Mouse (Mus musculus) hindbrain, embryonic 16.5 days (tissue): ENCODE measurements around the gene Mtrex. TPM values are rescaled to one million over a fixed set of nuclear protein-coding genes. Genes with fewer than 3 reads are reported as not detected.

ENCODE experiments used
- ATAC-seq: fragments of 200-750 bp; cut with Nextera tagmentation; 2 replicates; pipeline ENCODE4 v1.8.0; 2017; ENCODE audit warnings: moderate TSS enrichment, moderate library complexity
- H3K27ac ChIP-seq: fragments of 300-500 bp; sonication (generic); 2 replicates; pipeline ENCODE4 v1.5.1; 2014; ENCODE audit warnings: low read depth, mild to moderate bottlenecking, control low read depth, low read length, moderate library complexity
- H3K27me3 ChIP-seq: fragments of 300-500 bp; sonication (generic); replicated peaks from 2 replicates; pipeline ENCODE4 v1.6.1; 2014; ENCODE audit warnings: low read length; ENCODE audit not compliant: control insufficient read depth, insufficient read depth
- H3K36me3 ChIP-seq: fragments of 300-500 bp; sonication (generic); 2 replicates; pipeline ENCODE4 v1.6.1; 2014; ENCODE audit warnings: mild to moderate bottlenecking, low read length, moderate library complexity, mixed read lengths; ENCODE audit not compliant: control insufficient read depth, insufficient read depth
- H3K4me1 ChIP-seq: fragments of 300-500 bp; sonication (generic); 2 replicates; pipeline ENCODE4 v1.6.1; 2014; ENCODE audit warnings: low read depth, low read length; ENCODE audit not compliant: control insufficient read depth, insufficient read depth
- H3K4me2 ChIP-seq: fragments of 300-500 bp; sonication (generic); 2 replicates; pipeline ENCODE4 v1.6.1; 2014; ENCODE audit warnings: mild to moderate bottlenecking, low read length, control low read depth, moderate library complexity
- H3K4me3 ChIP-seq: fragments of 300-500 bp; sonication (generic); 2 replicates; pipeline ENCODE4 v1.5.1; 2014; ENCODE audit warnings: mild to moderate bottlenecking, low read length, control low read depth, moderate library complexity
- H3K9ac ChIP-seq: fragments of 300-500 bp; sonication (generic); 2 replicates; pipeline ENCODE4 v1.6.1; 2014; ENCODE audit warnings: low read depth, mild to moderate bottlenecking, control low read depth, low read length, moderate library complexity
- H3K9me3 ChIP-seq: fragments of 300-500 bp; sonication (generic); 2 replicates; pipeline ENCODE4 v1.6.1; 2014; ENCODE audit warnings: mild to moderate bottlenecking, low read length, moderate library complexity; ENCODE audit not compliant: control insufficient read depth
- WGBS: fragments of 180-500 bp; shearing (Covaris S2); extraction: QIAGEN DNeasy Blood & Tissue Kit; methylation state at CpG from one replicate; pipeline ENCODE4 v1.1.7; 2014; 5-methylcytosine and 5-hydroxymethylcytosine counted together
- polyA plus RNA-seq: library from polyadenylated mRNA; unstranded; fragments of >200 nt; fragmentation: Nextera tagmentation; extraction: Ambion mirVana; gene quantifications from 2 replicates; pipeline ENCODE4 v1.2.1, GENCODE M21; 2015

The Mtrex gene
- polyA plus RNA-seq, 1 experiment from 2014 or later: 49.0 TPM

DNA sequence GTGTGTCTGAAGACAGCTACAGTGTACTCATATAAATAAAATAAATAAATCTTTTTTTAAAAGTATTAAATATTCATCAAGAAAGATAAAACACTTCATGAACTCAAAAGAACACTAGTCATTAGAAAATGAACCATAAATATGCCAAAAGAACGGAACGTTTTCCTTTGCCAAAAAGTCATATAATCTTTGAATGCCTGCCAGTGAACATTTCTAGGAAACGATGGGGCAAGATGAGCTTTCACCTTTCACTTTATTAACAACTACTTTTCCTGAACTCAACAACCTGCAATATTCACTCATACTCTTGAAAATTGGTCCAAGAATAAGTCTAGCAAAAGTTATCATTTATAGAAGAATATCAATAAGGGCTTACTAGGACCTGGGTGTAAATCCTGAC is 25.0 kb downstream of the Mtrex start:
- no peaks in the 10 kb centered on the region for H3K27me3 ChIP-seq

DNA sequence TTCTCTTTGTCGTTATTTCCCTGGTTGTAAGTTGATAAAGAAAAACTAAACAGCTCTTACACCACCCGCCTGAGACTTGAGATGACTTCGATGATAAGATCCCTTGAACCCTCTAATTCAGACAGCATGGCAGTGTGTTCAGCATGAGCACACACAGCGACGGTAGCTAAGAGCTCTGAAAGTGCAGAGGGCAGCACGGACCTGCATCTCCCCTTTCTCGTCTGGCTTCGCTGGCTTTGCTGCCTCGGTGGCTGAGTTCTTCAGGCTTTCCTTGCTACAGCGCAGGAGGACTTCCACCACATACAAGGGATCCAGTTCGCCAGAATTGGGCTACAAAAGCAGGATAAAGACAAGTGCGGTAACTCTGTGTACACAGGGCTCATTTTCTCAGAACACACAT is 40.0 kb downstream of the Mtrex start:
- no peak for ATAC-seq
- H3K4me3 ChIP-seq: no peak overlapping the region
- no peaks in the 10 kb centered on the region for H3K27me3 ChIP-seq
- peaks cover 37% of the 10 kb centered on the region for H3K36me3 ChIP-seq
- H3K4me1 ChIP-seq: no peaks in the 10 kb centered on the region
- no peak overlapping the region for H3K4me2 ChIP-seq
- no peak overlapping the region for H3K27ac ChIP-seq
- H3K9me3 ChIP-seq: no peaks in the 10 kb centered on the region
- WGBS: 95% methylated on average over 12 of the region's 12 CpGs
- no peak overlapping the region for H3K9ac ChIP-seq

More for the DNA sequence above, 25.0 kb downstream of the Mtrex start:
- ATAC-seq: no peak
- Histone ChIP-seq H3K27ac (no peak overlapping the region), H3K9me3 (no peaks in the 10 kb centered on the region), H3K4me3 (no peak overlapping the region), H3K36me3 (peaks cover 29% of the 10 kb centered on the region), H3K4me1 (no peaks in the 10 kb centered on the region), H3K9ac (no peak overlapping the region), H3K4me2 (no peak overlapping the region)
- 93% methylated on average over 3 of the region's 3 CpGs for WGBS

DNA sequence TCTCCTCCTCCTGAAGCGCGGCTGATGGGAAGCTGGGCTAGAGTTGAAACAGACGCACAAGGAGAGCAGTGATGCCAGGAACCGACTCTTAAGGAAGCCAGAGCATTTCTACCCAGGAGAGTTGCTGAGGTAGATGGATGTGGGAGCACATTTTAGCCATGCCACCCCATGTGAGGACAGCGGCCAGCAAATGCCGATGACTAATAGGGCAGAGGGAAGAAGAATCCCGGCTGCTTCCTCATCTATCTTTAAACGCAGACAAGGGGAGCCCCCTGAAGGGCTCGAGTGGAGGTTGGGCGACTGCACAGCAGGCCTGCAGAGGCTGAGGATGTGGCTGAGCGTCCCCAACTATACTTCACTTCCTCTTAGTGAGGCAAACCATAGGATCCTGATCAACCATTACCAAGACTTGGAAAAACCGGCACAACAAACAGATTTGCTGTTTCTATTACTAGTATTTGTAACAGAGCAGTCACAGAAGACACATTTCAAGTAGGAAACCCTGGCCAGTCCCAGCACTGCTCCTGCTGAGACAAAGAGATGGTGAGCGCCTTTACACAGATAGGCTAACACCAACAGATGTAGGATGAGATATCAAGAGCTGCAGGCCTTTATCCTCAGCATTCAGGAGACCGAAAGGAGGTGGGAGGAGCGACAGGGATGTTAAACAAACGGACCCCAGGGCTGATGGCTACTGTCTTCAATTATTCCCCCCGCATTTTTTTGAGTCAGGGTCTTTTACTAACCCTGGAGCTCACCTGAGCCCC is 55.5 kb downstream of the Mtrex start:
- no peaks in the 10 kb centered on the region for H3K4me1 ChIP-seq
- H3K27ac ChIP-seq: no peak overlapping the region
- no peak overlapping the region for H3K4me2 ChIP-seq
- WGBS: 88% methylated on average over 17 of the region's 17 CpGs
- no peaks in the 10 kb centered on the region for H3K9me3 ChIP-seq
- H3K9ac ChIP-seq: no peak overlapping the region
- H3K36me3 ChIP-seq: peaks cover 43% of the 10 kb centered on the region
- no peak for ATAC-seq
- H3K27me3 ChIP-seq: no peaks in the 10 kb centered on the region
- no peak overlapping the region for H3K4me3 ChIP-seq

DNA sequence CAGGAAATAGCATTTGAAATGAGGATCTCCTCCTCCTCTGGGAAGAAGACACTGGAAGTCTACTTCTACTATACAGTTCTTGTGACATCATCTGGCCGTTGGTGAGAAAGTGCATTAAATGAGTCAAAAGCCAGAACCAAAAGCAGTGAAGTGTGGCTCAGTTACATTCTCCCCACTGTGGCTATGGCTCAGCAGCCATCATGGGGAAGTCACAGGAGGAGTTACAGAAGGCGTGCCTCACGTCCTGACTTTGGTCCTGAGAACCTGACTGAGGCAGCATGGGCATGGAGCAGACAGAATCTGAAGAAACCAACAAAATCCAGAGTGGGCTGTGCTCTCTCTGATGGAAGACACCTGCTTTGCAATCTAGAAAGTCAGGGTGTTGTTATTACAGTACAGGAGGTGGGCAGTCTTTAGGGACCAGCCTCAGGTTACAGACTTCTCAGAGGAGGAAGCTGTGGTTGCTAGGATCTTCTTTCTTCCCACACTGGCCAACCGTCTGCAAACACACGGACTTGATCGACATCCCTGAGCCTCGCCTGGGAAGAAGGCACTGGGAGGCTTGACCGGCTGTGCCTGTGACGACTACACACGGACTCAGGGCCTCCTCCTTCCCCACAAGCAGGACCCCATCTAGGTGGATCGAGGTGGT is 57.0 kb downstream of the Mtrex start:
- no peaks in the 10 kb centered on the region for H3K27me3 ChIP-seq
- WGBS: 89% methylated on average over 11 of the region's 11 CpGs
- no peak overlapping the region for H3K9ac ChIP-seq
- H3K9me3 ChIP-seq: no peaks in the 10 kb centered on the region
- no peak overlapping the region for H3K27ac ChIP-seq
- H3K36me3 ChIP-seq: peaks cover 45% of the 10 kb centered on the region
- H3K4me2 ChIP-seq: no peak overlapping the region
- H3K4me3 ChIP-seq: no peak overlapping the region
- ATAC-seq: no peak
- H3K4me1 ChIP-seq: no peaks in the 10 kb centered on the region

DNA sequence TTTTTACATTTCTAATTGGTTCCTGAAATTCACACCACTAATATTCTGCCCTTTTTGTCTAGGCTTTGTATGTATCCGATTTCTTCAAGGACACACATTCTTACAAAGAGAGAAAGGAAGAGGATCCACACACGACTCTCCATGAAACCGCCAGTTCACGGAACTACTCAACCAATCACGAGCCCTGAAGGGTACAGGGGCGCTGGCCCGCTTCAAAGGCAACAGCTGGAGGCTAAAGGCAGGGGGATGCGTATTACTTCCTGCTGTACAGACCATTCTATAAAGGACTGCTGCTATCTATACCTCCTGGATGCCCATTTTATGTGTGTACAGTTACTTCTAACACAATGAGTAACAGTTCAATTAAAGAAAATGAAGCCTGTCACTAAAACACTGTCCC is 59.8 kb downstream of the Mtrex start:
- H3K4me3 ChIP-seq: no peak overlapping the region
- no peak overlapping the region for H3K4me2 ChIP-seq
- 92% methylated on average over 8 of the region's 8 CpGs for WGBS
- no peaks in the 10 kb centered on the region for H3K27me3 ChIP-seq
- H3K9ac ChIP-seq: no peak overlapping the region
- no peak overlapping the region for H3K27ac ChIP-seq
- H3K4me1 ChIP-seq: no peaks in the 10 kb centered on the region
- ATAC-seq: no peak
- peaks cover 38% of the 10 kb centered on the region for H3K36me3 ChIP-seq
- no peaks in the 10 kb centered on the region for H3K9me3 ChIP-seq

DNA sequence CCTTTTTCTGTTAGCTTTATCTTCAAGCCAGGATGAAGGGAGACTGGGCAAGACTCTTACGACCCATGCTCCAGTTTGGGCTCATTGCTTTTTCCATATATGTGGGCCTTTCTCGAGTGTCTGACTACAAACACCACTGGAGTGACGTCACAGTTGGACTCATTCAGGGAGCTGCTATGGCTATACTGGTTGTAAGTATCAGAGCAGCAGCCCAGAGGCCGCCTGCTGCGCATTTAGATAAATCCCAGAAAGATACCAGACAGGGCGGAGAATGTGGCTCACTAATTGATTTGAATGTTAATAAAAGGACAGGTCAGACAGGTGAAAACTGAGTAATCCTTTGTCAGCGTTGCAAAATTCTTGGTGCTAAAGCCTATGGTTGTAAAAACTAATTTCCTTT is 60.4 kb downstream of the Mtrex start:
- Histone ChIP-seq H3K4me2 (no peak overlapping the region), H3K27me3 (no peaks in the 10 kb centered on the region), H3K4me3 (no peak overlapping the region), H3K9me3 (no peaks in the 10 kb centered on the region), H3K4me1 (no peaks in the 10 kb centered on the region), H3K27ac (no peak overlapping the region), H3K36me3 (peaks cover 34% of the 10 kb centered on the region), H3K9ac (no peak overlapping the region)
- ATAC-seq: no peak
- WGBS: 91% methylated on average over 7 of the region's 7 CpGs

DNA sequence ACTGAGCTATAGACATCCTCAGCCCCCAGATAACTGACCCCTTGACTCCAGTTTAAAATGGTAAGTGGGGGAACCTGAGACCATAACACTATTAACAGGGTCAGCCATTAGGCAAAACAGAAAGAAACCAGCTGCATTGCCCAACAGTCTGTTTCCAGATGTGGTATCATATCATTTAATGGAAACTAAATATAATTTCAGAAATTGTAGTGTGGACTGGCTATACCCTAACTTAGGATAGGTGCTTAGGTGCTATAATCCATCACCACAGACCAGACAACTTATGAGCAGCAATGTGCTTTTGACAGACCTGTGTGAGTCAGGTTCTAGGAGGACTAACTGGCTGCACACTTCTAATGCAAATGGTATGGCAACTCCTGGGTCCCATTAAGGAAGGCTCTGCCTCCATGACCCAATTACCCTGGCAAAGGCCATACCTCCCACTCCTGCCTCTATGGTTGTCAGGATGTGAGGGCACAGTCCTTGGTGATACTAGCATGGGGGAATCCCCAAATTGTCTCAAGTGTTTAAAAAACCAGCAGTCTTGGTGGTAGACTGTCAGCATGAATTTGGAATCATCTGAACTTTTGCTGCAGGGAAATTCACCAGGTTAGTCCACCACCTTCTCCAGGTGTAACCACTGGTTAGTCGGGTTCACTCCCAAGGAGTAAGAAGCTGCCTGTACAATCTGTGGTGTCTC is 64.1 kb downstream of the Mtrex start:
- H3K36me3 ChIP-seq: peaks cover 23% of the 10 kb centered on the region

DNA sequence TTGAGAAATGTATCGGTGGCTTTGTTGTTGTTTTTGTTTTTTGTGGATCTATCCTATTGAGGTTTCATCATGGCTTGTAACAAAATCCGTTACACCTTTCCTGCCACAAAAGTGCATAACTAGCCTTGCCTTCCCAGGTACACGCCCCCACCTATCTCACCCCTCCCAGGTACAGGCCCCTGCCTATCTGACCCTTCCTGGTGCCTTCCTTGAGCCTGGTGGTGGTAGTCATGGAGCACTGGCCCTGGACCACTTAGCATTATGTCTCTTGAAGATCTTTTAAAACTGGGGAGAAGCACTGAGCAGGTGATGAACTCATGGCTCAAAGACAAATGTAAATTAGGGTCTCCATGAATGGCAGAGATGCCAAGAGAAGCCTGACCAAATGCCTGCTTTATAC is 64.9 kb downstream of the Mtrex start:
- no peaks in the 10 kb centered on the region for H3K27me3 ChIP-seq
- ATAC-seq: no peak
- H3K4me3 ChIP-seq: no peak overlapping the region
- no peak overlapping the region for H3K9ac ChIP-seq
- WGBS: 70% methylated on average over 3 of the region's 3 CpGs
- H3K36me3 ChIP-seq: peaks cover 15% of the 10 kb centered on the region
- H3K27ac ChIP-seq: no peak overlapping the region
- no peak overlapping the region for H3K4me2 ChIP-seq
- H3K4me1 ChIP-seq: no peaks in the 10 kb centered on the region
- no peaks in the 10 kb centered on the region for H3K9me3 ChIP-seq

More for the DNA sequence above, 64.1 kb downstream of the Mtrex start:
- no peaks in the 10 kb centered on the region for H3K4me1 ChIP-seq
- H3K27ac ChIP-seq: no peak overlapping the region
- WGBS: 93% methylated on average over 1 of the region's 1 CpGs
- no peak overlapping the region for H3K4me2 ChIP-seq
- no peaks in the 10 kb centered on the region for H3K27me3 ChIP-seq
- H3K4me3 ChIP-seq: no peak overlapping the region
- no peak for ATAC-seq
- no peak overlapping the region for H3K9ac ChIP-seq
- H3K9me3 ChIP-seq: no peaks in the 10 kb centered on the region

DNA sequence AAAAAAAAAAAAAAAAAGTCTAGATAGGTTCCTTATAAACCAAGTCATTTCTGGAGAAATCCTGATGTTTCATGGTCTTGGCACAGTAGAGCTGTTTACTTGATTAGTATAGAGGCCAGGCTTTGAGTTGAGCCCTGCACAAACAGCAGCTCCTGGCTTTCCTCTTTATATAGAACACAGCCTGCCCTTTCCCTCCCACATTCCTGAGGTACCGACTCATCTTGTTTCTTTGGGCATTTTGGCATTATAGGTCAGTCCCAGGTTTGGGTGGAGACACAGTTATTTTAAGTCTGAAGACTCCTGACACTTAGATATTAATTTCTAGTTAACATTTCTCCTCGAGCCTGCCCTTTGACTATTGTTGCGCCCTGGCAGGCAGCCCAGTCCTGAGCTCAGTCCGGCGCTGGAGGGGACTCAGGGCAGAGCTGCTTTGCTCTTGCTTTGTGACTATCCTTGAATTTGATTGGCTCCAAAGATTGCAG is 65.3 kb downstream of the Mtrex start:
- Histone ChIP-seq H3K9me3 (no peaks in the 10 kb centered on the region), H3K4me1 (no peaks in the 10 kb centered on the region), H3K27ac (no peak overlapping the region), H3K4me3 (no peak overlapping the region), H3K4me2 (no peak overlapping the region), H3K36me3 (peaks cover 18% of the 10 kb centered on the region; the same call in 1 of the 2 replicates), H3K27me3 (no peaks in the 10 kb centered on the region), H3K9ac (no peak overlapping the region)
- WGBS: 36% methylated on average over 5 of the region's 5 CpGs
- ATAC-seq: no peak
